Mouse (Mus musculus): ENCODE measurements around the gene Nt5dc3.

Nt5dc3 gene

GRCm38 (mm10) chr10:86779117-86779755 is 431 bp downstream of the Nt5dc3 start:
- in situ Hi-C loops (cut with MboI) = no loop called here

DNA sequence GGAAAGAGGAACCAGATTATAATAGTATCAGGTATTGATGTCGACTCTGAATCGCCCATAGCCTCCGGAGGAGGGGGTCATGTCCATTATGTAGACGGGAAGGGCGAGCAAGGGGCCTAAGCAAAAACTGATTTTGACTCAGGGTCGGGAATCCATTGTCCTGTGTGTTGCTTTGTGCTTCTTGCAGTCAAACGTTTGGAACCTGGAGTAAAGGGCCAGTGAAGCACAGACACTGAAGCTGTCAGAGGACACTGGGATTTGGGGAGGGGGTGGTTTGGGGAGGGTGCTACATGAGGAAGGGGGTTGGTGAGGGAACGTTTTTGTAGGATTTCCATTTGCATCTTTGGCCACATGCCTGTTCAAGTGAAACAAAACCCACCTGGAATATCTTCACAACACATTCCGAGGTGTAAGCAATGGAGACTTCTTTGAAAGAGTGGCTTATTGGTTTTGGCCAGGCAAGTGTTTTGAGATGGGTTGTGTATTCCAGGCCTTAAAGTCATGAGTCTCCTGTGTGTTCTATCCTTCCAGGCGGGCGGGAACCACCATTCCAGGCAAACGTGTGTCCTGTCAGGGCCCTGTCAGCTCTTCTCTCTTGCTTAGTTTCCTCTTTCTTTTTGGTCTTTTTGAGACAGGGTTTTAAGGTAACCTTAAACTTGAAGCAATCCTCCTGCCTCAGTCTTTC is 1.2 kb downstream of the Nt5dc3 start:
- in situ Hi-C loops (cut with MboI) = no loop called here

- in situ Hi-C loops (cut with MboI) = no loop called here
These were observed 2.8 kb downstream of the Nt5dc3 start for GRCm38 (mm10) chr10:86781641-86782040.

GRCm38 (mm10) chr10:86782656-86783055 is 3.9 kb downstream of the Nt5dc3 start:
- in situ Hi-C loops (cut with MboI) = no loop called here

DNA sequence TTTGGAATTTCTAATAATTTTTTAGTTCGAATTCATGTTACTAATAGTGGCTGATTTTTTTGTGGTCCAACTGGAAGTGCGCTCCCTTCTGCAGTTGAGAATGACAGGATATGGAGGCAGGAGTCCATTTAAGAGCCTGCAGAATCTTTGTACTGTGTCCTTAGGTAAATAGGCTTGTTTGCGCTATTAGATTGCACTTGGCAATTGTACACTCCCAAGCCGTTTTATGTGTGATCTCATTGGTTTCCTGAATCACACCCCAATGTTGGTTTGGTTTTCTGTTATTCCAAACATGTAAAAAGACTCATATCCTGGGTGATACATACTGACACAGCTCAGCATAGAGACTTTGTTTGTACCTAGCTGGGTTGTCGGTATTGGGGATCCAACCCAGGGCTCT is 4.8 kb downstream of the Nt5dc3 start:
- in situ Hi-C loops (cut with MboI) = no loop called here

GRCm38 (mm10) chr10:86784126-86784675 is 5.4 kb downstream of the Nt5dc3 start:
- in situ Hi-C loops (cut with MboI) = no loop called here

DNA sequence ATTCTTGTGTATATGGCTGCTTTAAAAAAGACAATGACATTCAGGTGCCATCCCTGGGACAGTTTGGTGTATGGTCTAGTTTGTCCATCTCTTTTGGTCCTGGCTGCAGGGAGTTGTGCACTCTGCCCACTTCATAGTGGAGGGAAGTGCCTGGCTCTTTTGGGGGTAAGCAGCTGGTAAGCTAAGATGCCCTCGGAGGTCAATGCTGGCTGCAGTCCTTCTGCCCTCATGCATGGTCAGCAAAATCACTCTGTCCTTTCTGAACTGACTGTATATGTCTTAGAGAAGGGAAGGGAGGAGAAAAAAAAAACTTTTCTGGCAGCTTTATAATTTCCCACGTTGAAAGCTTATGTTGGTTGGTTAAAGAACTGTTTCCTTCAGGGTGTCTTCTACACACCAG is 6.6 kb downstream of the Nt5dc3 start:
- in situ Hi-C loops (cut with MboI) = no loop called here

GRCm38 (mm10) chr10:86786083-86786482 is 7.3 kb downstream of the Nt5dc3 start:
- in situ Hi-C loops (cut with MboI) = no loop called here

- in situ Hi-C loops (cut with MboI) = no loop called here
These were observed 9.4 kb downstream of the Nt5dc3 start for GRCm38 (mm10) chr10:86788193-86788592.

GRCm38 (mm10) chr10:86789146-86789672 is 10.4 kb downstream of the Nt5dc3 start:
- in situ Hi-C loops (cut with MboI) = no loop called here

- in situ Hi-C loops (cut with MboI) = no loop called here
These were observed 12.8 kb downstream of the Nt5dc3 start for GRCm38 (mm10) chr10:86791507-86792184.

DNA sequence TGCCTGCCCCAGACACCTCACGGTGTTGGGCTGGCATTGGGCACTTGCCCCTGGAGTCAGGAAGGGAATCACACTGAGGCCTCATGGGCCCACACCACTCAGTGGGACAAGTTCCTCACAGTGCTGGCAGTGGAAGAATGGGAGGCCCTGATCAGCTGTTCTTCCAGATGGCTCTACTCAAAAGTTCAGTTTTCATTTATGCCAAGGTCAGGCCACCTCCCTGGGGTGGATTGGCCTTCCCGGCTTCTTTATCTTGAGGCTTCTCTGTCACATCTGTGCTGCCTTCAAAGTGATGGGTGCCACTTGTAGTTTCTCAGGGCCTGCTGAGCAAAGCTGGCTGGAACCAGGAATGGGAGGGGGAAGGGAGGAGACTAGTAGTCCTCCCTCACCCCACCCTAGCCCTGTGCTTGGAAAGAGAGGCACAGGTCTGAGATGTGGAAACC is 14.7 kb downstream of the Nt5dc3 start:
- in situ Hi-C loops (cut with MboI) = no loop called here

GRCm38 (mm10) chr10:86794196-86794595 is 15.4 kb downstream of the Nt5dc3 start:
- in situ Hi-C loops (cut with MboI) = no loop called here

- in situ Hi-C loops (cut with MboI) = no loop called here
These were observed 16.2 kb downstream of the Nt5dc3 start for GRCm38 (mm10) chr10:86794794-86795535.

DNA sequence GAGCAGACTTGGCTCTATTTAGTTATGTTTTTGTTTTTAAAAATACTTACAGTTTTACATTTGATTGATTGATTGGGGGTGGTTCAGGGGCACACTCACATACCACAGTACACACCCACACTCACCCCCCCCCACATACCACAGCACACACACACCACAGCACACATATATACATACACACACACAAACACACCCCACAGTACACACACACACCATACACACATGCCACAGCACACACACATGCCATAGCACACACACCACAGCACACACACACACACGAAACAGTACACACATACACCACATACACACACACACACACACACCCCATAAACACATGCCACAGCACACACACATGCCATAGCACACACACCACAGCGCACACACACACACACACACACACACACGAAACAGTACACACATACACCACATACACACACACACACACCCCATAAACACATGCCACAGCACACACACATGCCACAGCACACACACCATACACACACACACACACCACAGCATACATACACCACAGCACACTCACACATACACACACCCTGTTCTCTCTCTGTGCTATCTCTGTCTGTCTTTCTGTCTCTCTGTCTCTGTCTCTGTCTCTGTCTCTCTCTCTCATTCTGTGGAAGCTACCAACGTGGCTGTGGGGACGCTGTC is 17.4 kb downstream of the Nt5dc3 start:
- in situ Hi-C loops (cut with MboI) = no loop called here

DNA sequence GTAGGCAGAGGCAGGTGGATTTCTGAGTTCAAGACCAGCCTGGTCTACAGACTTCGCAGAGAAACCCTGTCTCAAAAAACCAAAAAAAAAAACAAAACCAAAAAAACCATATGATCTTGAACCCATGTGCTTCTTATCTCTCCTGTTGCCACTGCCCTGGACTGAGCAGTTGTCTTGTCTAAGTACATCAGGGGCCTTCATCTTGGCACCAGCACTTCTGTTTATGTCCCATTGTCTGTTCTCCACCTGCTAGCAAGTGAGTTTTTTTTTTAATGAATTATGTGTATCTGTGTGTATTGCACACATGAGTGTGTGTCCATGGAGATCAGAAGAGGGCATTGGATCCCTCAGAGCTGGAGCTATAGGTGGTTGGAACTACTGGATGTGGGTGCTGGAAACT is 28.6 kb downstream of the Nt5dc3 start:
- in situ Hi-C loops (cut with MboI) = no loop called here

GRCm38 (mm10) chr10:86808013-86808758 is 29.4 kb downstream of the Nt5dc3 start:
- in situ Hi-C loops (cut with MboI) = no loop called here

DNA sequence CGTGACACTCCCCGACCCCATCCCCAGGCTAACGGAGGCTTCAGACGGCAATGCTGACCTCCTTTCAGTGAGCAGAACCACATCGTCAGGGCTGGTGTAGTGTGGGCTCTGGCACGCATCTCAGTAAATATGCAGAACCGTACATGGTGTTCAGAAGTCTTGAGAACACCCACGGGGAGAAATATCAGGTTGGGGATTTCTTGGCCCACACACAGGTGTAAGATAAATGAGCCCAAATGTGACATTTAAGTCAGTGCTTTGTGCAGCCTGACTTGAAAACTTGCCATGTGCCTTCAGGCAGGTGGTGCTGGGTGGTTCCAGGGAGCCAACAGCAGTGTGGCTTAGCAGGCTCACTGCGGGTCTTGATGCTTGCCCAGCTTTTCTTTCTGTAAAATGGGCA is 31.2 kb downstream of the Nt5dc3 start:
- in situ Hi-C loops (cut with MboI) = no loop called here

- in situ Hi-C loops (cut with MboI) = no loop called here
These were observed 31.8 kb downstream of the Nt5dc3 start for GRCm38 (mm10) chr10:86810612-86811011.

GRCm38 (mm10) chr10:86814292-86815131 is 35.7 kb downstream of the Nt5dc3 start:
- in situ Hi-C loops (cut with MboI) = no loop called here
